Mouse (Mus musculus) urinary bladder, postnatal 10 days (tissue): ENCODE measurements around the gene Nras.
A peak's percentile ranks its signal among the peaks of the same experiment; 100 is the strongest.

Experiments used
- DNase-seq: peaks from one replicate; pipeline ENCODE4 v3.0.0; 2022; ENCODE audit warnings: low spot score

Gene Nras

GRCm38 (mm10) chr3:103099667-103100066 is 41.6 kb downstream of the Nras start:
- no peak for DNase-seq

GRCm38 (mm10) chr3:103100735-103101134 is 42.6 kb downstream of the Nras start:
- DNase-seq, result no peak

GRCm38 (mm10) chr3:103101194-103101593 is 43.1 kb downstream of the Nras start:
- no peak for DNase-seq

GRCm38 (mm10) chr3:103101909-103102308 is 43.8 kb downstream of the Nras start:
- no peak for DNase-seq

- DNase-seq, result peak; percentile 91
Observed at GRCm38 (mm10) chr3:103102454-103103390, 44.6 kb downstream of the Nras start, which contains the start of gene Dennd2c. TSS of gene Dennd2c (plus strand) at chr3:103102604.

- DNase-seq, result no peak
Observed at GRCm38 (mm10) chr3:103107565-103108240, 49.6 kb downstream of the Nras start.

- DNase-seq, result no peak
Observed at GRCm38 (mm10) chr3:103112216-103112615, 54.1 kb downstream of the Nras start.
